Mouse (Mus musculus) layer of hippocampus, postnatal 10 days (tissue): ENCODE results near the gene Bpifb4. TPM values are rescaled to one million over a fixed set of nuclear protein-coding genes. Genes with fewer than 3 reads are reported as not detected.

Source experiments
- DNase-seq, 2 experiments: peaks; one replicate each; pipeline ENCODE4 v3.0.0; 2021; ENCODE audit warnings: low spot score in 2 of 2
- total RNA-seq, 2 experiments: library from RNA; stranded (reverse); gene quantifications; 2 replicates each; pipeline ENCODE4 v1.2.3; 2021

Gene Bpifb4
- total RNA-seq, 2 experiments from 2014 or later: not detected

DNA sequence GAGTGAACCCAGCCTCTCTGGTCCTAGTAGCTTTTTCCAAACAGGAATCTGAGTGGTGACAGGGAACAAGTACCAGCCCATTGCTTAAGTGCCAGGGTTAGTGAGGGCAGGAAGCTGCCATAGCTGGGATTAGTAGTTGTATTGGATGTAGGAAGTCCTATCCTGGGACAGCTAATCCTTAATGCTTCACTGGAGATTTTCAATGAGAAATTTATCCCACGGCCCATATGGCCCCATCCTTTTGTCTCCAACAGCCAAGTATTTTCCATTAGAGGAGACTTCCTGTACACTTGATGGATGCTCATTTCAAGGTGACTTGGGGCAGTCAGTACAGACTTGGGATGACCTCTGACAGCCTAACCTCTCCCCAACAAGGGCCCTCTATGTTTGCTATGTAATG lies 66.4 kb downstream of the Bpifb4 start:
- no peak for DNase-seq

DNA sequence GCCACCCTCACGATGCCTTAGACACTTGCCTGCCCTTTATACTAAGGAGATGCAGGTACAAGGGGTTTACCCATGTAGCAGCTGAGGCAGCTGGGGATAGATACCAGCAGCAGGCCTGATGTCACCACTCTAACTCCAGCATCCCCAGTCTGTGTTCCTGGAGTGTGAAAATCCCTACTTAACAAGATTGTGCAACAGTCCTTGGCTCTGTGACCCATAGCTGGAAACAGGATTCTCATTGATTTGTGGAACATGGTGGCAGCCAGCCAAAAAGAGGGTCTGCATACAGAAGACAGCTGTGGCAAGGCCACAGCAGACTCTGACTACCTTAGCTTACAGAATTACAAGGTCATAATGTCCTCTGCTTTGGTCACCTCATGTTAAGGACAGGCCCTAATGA lies 67.1 kb downstream of the Bpifb4 start:
- no peak for DNase-seq

DNA sequence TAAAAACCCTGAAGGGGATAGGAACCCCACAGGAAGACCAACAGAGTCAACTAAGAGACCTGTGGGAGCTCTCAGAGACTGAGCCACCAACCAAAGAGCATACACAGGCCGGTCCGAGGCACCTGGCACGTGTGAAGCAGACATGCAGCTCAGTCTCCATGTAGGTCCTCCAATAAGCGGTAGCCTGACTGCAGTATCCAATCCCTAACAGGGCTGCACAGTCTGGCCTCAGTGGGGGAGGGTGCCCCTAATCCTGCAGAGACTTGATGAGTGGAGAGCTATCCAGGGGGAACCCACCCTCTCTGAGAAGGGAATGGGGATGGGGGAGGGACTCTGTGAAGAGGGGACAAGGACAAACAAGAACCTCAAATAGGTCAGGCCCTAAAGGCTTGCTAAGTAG lies 67.7 kb downstream of the Bpifb4 start:
- no peak for DNase-seq

DNA sequence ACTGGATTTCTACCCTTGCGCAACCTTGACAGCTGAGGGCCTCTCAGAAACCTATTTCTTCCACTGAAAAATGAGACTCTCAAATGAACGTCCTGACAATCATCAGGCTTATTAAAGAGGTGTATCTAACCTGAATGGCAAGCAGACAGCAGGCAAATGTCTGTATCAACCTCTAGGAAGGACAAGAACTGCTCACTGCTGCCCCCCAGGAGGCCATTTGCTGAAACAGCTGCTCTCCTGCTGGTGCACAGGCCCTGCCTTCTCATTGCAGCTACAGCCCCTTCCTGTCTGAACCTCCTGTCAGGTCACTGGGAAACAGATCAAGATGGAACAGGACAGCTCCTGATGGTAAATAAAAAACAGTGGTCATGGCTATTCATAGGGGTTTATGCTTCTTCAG lies 68.3 kb downstream of the Bpifb4 start:
- DNase-seq: no peak

DNA sequence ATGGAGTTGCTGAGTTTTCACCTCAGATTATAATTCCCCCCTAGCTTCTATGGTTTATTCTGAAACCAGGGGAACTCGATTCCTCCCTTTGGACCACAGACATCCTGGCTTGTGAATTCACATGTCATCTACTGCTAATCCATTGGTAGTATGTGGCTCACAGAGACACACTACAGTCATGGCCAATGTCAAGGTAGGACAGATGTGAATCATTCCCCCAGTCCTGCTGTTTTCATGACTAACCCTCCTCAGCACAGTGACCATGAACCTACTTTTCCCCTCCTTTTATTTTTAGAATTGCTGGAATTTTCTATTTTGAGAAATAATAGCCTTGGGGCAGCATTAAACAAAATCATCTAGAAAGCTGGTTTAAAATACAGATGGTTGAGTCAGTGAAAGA lies 69.4 kb downstream of the Bpifb4 start:
- no peak for DNase-seq

DNA sequence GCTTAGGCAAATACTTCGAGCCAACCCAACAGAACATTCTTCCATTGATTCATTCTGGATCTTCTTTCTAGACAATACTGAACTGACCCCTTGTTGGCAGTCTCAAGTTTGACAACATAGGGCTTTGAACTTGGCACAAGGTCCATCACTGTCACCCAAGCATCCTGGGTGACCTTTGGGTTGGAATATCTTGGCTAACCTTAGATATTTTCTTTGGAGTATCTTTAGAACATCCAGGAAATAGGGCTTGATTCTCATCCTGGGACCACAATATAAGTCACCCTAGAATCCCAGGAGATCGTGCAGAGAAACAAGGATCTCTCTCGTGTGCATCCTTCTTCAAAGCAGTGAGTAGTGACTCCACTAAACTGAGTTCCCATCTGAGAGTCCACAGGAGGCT lies 70.0 kb downstream of the Bpifb4 start, which contains the start of gene Bpifa2:
Gene Bpifa2, plus strand, starts transcription at position 301 of the 400 bp plus-strand sequence.
- no peak for DNase-seq

Other genes with a start within 250 kb of the Bpifb4 start
- gene Dnmt3c, start 241.6 kb upstream of the Bpifb4 start, total RNA-seq: under 1 TPM in 1 of 2 experiments, not detected in 1; 0.16 TPM
- 100 to 1,000 TPM; 141 to 192 TPM for gene Mapre1, start 196.9 kb upstream of the Bpifb4 start, total RNA-seq
- gene Efcab8, start 158.3 kb upstream of the Bpifb4 start, total RNA-seq: under 1 TPM; 0.47 to 0.69 TPM
- gene Sun5, start 67.1 kb upstream of the Bpifb4 start, total RNA-seq: not detected
- not detected for gene Bpifb2, start 63.2 kb upstream of the Bpifb4 start, total RNA-seq
- gene Bpifb6, start 37.8 kb upstream of the Bpifb4 start, total RNA-seq: not detected
- gene Bpifb3, start 20.0 kb upstream of the Bpifb4 start, total RNA-seq: not detected
- not detected for gene Bpifa6, start 36.7 kb downstream of the Bpifb4 start, total RNA-seq
- not detected for gene Bpifa2, start 70.1 kb downstream of the Bpifb4 start, total RNA-seq
- gene Bpifa3, start 192.1 kb downstream of the Bpifb4 start, total RNA-seq: not detected
- gene Bpifa1, start 204.7 kb downstream of the Bpifb4 start, total RNA-seq: not detected
- gene Bpifa5, start 224.4 kb downstream of the Bpifb4 start, total RNA-seq: not detected